Mouse (Mus musculus): ENCODE measurements around the gene 2900026A02Rik.
A peak's percentile ranks its signal among the peaks of the same experiment; 100 is the strongest.

The 2900026A02Rik gene

DNA sequence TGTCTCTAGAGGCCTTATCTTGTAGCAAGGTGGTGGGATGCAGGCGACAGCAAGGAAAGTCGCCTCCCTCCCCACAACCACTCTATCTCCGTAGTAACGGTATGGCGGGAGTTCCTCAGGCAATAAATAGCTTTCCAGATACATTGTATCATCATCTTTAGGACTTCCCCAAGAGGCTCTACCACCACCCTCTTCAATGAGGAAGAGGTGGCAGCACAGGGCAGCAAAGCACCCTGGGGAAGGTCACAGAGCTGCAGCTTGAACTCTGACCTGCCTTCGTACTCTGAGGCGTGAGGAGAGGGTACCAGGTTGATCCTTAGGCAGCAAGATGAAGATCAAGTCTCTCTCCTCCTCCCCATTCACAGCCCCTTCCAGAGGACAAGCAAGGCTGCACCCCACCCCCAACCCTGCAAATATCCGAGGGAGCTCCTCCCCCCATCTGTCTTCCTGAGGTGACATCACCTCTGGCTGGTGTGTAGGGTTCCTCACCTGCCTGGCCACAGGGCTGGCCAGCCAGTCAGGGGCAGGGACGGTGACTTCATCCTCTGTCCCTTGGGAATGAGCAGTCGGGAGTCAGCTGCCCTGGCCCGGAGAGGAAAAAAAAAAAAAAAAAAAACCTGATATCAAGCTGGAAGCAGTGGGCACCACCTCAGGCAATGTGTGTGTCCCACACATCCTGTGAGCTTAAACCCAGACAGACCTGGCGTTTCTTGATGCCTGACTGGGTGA is 98.5 kb downstream of the 2900026A02Rik start:
- no peak for DNase-seq (ENCODE audit: low read depth, low spot score)

DNA sequence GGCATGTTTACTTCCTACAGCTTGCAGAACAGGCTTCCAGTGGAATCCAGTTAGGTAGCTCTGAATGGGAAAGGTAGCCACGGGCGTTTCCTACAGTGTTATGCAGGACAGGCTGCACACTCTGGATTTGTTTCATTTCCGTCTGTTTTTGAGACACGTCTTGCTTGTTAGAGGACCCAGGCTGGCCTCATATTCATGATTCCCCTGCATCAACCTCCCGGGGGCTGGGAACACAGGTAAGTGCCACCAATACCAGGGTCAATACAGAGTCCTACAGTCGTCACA is 99.5 kb downstream of the 2900026A02Rik start:
- no peak for DNase-seq (ENCODE audit: low read depth, low spot score)

DNA sequence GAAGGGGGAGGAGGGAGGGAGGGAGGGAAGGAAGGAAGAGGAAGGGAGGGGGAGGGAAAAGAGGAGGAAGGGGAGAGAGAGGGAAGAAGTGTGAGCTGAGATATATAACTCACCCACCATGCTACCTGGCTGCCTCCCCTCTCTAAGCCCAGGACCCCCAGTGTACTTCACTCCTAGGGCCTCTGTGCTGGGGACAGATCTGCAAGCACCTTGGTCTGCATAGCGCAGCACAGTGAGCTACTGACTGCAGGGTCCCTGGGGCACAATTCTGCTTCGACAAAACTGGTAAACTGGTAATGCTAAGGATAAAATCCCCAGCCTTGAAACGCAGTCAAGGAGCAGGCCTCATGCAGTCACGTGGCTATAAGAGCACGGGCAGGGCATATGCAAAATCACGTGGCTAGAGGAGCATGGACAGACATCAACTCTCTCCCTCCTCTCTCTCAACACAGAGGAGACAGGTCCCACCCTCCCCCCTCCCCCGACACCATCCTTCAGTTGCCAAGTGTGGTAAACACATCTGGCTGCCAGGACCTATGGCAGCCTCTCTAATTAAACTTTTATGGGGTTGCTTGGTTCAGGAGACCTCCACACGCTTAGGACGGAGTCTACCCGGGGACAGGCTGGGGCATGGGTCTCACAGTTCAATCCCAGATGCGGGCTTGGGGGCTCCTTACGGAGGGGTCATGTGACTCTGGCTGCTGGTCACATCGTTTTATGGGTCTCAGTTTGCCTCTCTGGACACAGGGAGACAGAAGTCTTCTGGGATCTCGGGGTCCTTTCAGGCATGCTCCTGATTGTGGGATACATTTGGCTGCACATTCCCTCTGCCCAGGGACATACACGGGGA is 100.1 kb downstream of the 2900026A02Rik start:
- DNase-seq (ENCODE audit: low read depth, low spot score), result peak; percentile 33

DNA sequence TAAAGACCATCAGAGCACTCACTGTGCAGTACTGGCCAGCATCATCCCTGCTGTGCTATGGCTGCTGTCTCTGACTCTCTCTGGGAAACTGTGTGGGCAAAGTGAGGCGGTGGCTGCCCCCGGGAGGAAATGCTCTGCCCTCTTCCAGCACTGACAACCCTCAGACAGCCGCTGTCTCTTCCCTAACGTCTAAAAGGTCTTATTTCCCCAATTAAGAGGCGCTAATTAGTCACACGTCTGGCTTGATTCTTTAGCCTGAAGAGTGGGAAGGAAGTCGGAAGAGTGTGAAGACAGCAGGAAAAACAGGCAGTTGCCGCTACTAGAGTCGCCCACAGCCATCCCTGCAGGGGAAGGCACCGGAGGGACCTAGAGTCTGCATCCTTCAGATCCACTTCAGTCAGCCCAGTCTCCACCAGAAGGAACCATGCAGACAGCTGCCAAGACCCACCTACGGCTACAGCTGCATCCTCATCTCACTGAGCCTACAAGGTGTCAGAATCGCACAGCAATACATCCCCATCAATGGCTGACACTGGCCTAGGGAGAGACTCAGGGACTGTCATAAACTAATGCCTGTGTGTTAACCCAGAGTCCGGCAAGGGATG is 101.1 kb downstream of the 2900026A02Rik start:
- DNase-seq (ENCODE audit: low read depth, low spot score), result no peak

DNA sequence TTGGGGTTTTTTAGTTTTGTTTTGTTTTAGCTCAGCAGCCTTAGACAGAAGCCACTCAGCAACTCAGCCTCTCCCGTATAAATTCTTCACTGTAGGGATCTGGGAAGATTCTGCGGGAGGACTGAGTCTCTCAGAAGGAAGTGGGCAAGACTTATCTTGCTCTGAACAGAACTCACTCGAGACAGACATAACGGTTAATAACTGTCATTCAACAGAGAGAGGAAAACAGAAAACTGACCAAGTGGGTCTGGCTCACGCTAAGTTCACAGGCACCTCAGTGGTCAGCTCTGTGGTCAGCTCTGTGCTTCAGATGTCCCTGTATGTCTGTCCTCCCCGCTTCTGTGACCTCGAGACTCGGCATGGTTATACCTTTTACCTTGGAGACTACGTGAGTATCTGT is 101.7 kb downstream of the 2900026A02Rik start:
- no peak for DNase-seq (ENCODE audit: low read depth, low spot score)

DNA sequence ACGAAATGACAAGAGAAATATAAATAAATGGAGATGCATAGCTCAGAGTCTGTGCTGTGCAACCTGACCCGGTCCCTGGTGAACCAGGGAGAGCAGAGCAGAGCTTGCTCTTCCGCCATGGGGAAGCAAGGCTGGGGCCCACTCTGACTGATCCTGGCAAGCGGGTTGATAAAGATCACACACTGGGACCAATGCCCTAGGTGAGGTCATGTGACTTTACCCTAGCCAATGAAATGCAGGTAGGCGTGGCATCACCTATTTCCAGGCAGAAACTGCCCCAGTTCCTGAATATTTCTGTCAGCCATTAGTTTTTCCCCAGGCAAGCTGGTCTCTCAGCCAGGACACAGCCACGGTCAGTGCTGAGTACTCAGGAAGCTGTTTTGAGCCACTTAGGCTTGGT is 102.3 kb downstream of the 2900026A02Rik start:
- peak; percentile 82 for DNase-seq (ENCODE audit: low read depth, low spot score)

DNA sequence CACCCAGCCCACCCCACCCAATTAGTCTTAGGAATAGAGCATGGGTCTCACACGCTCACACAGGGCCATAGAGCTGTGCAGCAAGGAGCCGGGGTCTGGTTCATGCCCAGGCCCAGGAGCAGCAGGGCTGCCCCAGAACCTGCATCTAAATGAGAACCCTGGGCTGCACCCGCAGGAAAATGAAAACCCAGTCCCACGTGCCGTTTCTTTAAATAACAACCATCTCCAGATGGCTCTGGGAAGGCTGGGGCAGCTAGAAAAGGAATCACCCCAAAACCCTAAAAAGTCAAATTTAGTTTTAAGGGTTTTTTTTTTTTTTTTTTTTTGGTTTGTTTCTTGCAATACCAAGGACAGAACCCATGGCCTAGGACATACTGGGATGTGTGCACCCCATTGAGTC is 103.7 kb downstream of the 2900026A02Rik start:
- no peak for DNase-seq (ENCODE audit: low read depth, low spot score)

DNA sequence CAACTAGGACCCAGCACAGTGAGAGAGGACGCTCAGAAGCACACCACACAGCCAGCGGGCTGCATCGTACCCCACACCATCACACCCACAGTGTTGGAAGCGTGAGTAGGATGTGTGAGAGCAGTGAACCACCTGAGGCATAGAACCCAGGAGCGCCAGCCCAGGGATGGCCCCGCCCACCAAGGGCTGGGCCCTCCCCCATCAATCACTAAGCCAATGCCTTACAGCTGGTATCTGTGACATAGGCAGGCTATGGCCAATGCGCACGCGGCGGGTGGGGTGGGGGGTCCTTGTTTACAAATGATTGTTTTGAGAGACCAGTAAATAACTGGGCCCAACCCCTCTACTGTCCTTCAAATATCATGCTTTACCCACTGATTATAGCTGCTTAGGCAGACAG is 105.1 kb downstream of the 2900026A02Rik start:
- peak; percentile 80 for DNase-seq (ENCODE audit: low read depth, low spot score)

DNA sequence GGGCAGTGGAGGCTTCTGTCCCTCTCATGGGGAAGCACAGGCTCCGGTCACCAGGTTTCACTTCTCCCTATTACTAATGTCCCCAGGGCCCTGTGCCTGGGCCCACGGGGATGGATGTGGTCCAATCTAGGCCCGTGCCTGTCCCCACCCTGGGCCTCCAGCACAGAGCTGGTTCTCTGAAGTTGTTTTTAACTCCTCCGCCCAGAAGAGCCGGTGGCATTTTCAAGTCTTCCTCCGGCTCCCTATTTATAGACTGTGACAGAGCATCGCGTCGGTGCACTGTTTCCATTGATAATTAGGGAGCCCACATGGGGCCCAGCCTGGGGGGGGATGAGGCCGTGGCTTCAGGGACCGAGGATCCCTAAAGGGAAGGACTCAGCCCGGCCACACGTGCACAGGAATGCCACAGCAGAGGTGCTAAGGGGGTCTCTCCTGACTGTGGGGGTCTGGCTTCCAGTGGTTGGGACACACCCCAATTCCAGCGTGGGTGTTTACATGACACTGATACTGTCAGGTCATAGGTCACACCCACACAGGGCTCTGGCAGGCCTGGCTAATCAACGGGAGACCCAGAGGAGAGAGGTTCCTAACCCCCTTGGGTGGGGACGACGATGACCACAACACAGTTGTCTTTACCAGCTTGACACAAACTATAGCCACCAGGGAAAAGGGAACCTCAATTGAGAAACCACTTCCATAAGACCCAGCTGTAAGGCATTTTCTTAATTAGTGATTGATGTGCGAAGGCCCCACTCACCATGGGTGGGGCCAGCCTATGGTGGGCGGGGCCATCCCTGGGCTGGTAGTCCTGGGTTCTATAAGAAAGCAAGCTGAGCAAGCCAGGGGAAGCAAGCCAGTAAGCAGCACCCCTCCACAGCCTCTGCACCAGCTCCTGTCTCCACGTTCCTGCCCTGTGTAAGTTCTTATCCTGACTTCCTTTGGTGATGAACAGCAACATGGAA is 106.5 kb downstream of the 2900026A02Rik start:
- DNase-seq (ENCODE audit: low read depth, low spot score), result peak; percentile 42

DNA sequence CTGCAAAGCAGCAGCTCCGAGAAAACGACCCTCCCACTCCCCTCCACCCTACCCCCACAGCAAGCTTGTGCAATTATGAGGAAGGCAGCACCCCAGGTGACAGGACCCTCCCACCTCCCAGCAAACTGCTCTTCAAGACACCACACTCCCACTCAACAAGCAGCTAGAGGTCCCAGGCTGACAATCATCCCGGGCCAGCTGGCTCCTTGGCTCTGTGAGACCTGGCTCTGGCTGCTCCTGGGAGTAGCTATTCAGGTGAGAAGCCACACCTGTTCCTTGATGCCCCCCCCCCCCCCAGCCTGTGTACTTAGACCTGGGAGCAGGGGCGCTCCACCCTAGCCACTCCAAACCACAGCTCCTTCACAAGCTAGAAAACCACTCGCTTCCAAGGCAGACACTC is 107.9 kb downstream of the 2900026A02Rik start:
- no peak for DNase-seq (ENCODE audit: low read depth, low spot score)

DNA sequence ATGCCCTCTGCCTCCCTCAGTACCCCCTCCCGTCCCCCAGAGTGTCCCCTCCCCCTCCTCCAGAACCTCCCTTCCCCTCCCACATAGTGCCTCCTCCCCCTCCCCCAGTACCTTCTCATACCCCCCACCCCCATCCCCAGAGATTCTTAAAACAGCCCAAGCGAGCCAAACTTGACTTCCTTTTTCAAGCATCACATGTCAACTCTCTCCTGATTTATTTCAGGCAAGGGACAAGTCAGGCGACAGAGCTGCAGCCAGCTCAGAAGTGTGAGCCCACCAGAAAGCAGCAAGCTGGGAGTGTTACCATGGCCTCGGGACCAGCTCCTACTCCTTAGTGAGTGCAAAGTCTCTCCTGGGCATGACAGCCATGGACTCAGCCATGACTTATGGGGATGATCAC is 109.7 kb downstream of the 2900026A02Rik start:
- DNase-seq (ENCODE audit: low read depth, low spot score), result no peak

DNA sequence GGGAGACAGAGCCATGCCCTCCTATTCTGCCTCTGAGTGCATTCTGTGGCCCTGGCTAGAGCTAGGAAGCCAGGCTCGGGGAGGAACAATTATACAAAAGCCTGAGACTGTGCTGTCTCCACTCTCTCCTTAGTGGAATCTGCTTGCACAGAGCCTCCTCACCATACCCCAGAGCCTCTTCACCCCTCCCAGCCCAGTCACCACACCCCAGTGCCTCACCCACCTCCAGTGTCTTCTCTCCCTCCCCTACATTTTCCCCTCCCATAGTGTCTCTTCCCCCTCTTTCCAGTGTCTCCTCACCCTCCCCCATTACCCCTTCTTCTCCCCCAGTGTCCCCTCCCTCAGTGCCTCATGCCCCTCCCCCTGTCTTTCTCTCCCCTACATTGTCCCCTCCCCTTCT is 110.1 kb downstream of the 2900026A02Rik start:
- peak; percentile 35 for DNase-seq (ENCODE audit: low read depth, low spot score)

DNA sequence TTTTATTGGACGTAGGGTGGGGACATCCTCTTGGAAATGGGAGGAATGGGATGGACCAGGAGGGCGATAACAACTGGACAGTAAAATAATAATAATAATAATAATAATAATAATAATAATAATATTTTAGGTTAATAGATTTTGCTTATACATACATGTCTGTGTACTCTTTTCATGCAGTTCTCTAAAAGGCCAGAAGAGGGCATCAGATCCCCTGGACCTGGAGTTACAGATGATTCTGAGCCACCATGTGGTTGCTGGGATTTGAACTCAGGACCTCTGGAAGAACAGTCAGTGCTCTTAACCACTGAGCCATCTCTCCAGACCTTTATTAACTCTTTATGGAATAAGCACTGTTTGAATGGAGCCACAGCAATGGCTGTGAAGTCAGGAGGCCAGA is 111.4 kb downstream of the 2900026A02Rik start:
- DNase-seq (ENCODE audit: low read depth, low spot score), result peak; percentile 55

DNA sequence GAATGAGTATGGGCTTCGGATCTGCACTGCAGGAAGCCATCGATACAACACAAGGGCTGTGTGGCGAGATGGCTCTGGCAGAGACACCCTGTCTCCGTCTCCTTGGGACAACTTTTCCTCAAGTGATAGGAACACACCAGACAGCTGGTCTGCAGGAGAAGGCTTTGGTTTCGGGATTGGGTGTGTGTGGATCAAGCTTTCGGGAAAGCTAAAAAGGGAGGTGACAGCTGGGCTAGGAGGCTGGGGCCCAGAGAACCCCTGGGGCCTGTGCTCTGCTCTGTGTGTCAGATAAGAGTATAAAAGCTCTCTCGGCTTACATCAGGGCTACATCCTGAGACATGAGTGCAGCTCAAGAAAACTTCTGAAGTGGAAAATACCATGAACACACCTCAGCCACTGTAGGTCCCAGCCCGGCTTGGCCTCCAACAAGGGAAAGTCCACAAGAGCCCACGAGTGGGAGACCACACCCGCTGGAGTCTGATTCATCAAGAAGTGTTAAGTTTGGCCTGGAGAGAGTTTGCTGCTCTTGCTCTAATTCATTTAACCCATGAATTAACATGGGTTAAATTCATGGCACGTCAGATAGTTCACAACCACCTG is 112.8 kb downstream of the 2900026A02Rik start:
- no peak for DNase-seq (ENCODE audit: low read depth, low spot score)

DNA sequence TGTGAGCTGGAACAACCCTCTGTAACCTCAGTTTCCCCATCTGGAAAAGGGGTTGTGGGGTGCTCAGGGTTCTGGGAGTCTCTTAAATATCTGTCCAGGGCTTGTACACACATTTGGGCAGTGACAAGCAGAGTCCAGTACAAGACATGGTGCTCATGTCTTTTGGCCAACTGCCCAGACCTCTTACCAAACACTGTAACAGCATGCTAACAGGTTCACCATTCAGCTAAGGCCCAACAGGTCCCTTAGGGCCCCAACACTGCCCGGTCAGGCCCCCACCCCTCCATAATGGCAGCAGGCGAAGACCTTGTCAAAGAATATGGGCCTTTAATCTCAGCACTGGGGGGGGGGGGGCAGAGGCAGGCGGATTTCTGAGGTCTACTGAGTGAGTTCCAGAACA is 113.3 kb downstream of the 2900026A02Rik start:
- DNase-seq (ENCODE audit: low read depth, low spot score), result no peak

DNA sequence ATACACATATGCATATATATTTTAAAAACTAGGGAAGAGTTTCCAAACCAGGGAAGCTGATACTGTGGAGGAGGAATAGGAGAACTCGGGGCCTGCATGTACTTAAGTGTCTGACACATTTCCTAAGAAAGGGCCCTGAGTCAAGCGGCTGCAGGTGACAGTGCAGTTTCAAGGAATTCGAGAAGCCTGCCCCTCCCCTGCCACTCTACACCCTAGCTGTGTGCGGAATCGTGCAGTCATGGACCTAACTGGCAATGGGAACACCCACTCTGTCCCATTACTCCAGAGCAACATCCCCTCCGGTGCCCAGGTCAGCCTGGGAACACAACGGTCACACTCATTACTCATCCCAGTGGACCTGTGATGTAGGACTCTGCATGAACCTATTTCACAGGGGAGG is 114.4 kb downstream of the 2900026A02Rik start:
- no peak for DNase-seq (ENCODE audit: low read depth, low spot score)

DNA sequence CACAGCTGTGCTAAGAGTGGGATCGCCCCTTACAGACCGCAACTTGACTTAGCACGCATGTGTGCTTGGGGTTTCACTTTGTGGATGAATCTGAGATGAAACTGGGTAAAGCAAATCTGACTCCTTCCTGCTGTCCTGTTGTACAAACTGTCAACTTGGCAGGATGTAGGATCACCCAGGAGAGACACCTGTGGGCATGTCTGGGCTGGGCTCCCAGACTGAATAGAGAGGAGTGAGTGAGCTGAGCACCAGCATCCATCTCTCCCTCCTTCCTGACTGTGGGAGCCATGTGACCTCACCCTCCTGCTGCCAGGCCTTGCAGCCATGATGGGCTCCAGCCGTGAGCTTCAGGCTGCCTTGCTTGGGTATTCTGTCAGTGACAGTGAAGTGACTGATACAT is 115.6 kb downstream of the 2900026A02Rik start:
- DNase-seq (ENCODE audit: low read depth, low spot score), result no peak

DNA sequence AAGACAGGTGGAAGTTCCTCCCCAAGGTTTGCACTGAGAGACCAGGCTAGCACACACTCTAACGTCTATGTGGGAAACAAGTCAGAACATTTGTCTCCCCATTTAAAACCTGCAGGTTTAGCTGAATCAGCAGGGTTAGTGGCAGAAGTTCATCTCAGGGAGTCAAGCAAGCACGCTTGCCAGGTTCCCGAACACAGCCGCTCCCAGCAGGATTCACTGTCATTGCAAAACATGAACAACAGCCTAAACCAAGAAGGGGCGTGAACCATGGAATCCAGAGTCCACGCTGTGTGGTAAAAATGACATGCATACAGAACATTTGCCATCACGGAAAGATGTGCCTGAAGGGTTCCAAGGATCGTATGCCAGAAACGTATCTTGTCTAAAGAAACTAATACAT is 116.0 kb downstream of the 2900026A02Rik start:
- no peak for DNase-seq (ENCODE audit: low read depth, low spot score)

DNA sequence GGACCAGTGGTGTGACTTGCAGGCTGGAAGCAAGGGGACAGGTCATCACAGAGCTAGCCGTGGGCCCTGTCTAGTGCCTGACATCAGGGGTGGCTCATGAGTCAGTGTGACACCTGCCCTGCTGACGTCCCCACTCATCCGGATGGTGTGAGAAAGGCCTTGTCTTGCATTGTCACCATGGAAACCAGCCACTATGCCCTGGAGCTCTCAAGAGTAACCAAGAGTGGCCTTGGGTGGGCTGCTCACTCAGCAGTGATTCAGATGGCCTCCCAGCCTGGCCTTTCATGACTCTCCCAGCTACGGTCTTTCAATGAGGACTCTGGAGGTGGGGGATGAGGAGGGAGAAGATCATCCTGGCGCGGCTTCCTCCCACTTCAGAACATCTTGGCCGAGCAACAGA is 118.6 kb downstream of the 2900026A02Rik start:
- DNase-seq (ENCODE audit: low read depth, low spot score), result no peak

DNA sequence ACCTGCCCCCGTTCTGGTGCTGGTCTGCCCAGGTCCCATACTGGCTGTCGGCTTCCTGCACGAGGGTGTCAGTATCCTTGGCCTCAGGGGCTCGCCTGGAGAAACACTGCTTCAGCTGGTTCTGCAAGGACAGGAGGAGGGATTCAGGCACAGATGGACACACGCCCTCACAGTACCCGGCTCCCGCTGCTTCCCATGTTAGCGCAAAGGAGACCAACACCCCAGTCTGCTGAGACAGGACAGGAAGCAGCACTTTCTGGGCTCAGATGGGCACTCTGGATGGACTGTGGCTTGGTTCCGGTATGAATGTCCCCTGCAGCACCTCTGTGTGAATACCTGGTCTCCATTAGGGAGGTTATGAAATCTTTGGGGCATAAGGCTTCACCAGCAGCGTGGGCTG is 119.6 kb downstream of the 2900026A02Rik start:
- no peak for DNase-seq (ENCODE audit: low read depth, low spot score)

DNA sequence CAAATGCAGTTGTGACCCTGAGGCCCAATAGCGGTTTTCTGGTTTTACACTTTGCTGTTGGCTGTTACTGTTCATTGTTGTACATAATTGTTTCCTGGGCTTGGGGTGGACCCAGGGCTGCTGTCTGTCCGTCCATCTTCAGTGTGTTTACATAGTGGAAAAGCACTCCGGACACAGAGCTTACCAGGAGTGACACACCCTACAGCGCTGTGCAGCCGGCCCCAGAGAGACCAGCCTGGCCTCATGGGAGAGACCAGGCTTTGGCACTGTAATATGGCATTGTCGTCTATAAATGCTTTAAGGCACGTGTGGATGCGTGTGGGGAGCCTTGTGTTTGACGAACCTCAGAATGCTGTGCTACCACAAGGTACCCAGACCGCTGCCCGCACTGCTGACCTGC is 120.6 kb downstream of the 2900026A02Rik start:
- no peak for DNase-seq (ENCODE audit: low read depth, low spot score)
